Mouse (Mus musculus) liver, postnatal 0 days (tissue): ENCODE data around the gene Zfp775.

ENCODE experiments used
- CTCF ChIP-seq: sonication (generic); IDR thresholded peaks from 2 replicates; pipeline ENCODE4 v1.5.1; 2016; ENCODE audit warnings: antibody characterized with exemption, low read depth
- EP300 ChIP-seq: IDR thresholded peaks from 2 replicates; pipeline ENCODE4 v1.6.1; 2016; ENCODE audit warnings: antibody characterized with exemption, low read depth, mild to moderate bottlenecking

- no peak for TF ChIP-seq CTCF
- no peak for TF ChIP-seq EP300
Observed at GRCm38 (mm10) chr6:48573981-48574380, 27.9 kb upstream of the Zfp775 start.
